Mouse (Mus musculus): ENCODE results near the gene Tacr2.

GRCm38 (mm10) chr10:62217196-62217595, 35.0 kb upstream of the Tacr2 start:
- TF ChIP-seq TAL1 (IDR thresholded peaks at IDR 0.05; ENCODE audit: low read length) = no peak
- TF ChIP-seq GATA1 (IDR thresholded peaks at IDR 0.05; ENCODE audit: low read length) = no peak
